Mouse (Mus musculus) hindbrain, embryonic 12.5 days (tissue): ENCODE results near the gene Rce1. TPM values are rescaled to one million over a fixed set of nuclear protein-coding genes. Genes with fewer than 3 reads are reported as not detected.

Experiments
- ATAC-seq: fragments of 200-750 bp; cut with Nextera tagmentation; 2 replicates; pipeline ENCODE4 v1.8.0; 2017; ENCODE audit warnings: moderate TSS enrichment; ENCODE audit not compliant: low FRiP score
- H3K27ac ChIP-seq: fragments of 300-500 bp; sonication (generic); 2 replicates; pipeline ENCODE4 v1.5.1; 2016; ENCODE audit warnings: mild to moderate bottlenecking
- H3K27me3 ChIP-seq: fragments of 300-500 bp; sonication (generic); 2 replicates; pipeline ENCODE4 v1.6.1; 2016; ENCODE audit warnings: mild to moderate bottlenecking
- H3K36me3 ChIP-seq: fragments of 300-500 bp; sonication (generic); 2 replicates; pipeline ENCODE4 v1.6.1; 2016; ENCODE audit warnings: mild to moderate bottlenecking
- H3K4me1 ChIP-seq: fragments of 300-500 bp; sonication (generic); 2 replicates; pipeline ENCODE4 v1.6.1; 2016
- H3K4me2 ChIP-seq: fragments of 300-500 bp; sonication (generic); replicated peaks from 2 replicates; pipeline ENCODE4 v1.6.1; 2016; ENCODE audit warnings: mild to moderate bottlenecking
- H3K4me3 ChIP-seq: fragments of 300-500 bp; sonication (generic); 2 replicates; pipeline ENCODE4 v1.5.1; 2016; ENCODE audit warnings: mild to moderate bottlenecking
- H3K9ac ChIP-seq: fragments of 300-500 bp; sonication (generic); 2 replicates; pipeline ENCODE4 v1.6.1; 2016; ENCODE audit warnings: mild to moderate bottlenecking, moderate library complexity
- H3K9me3 ChIP-seq: fragments of 300-500 bp; sonication (generic); replicated peaks from 2 replicates; pipeline ENCODE4 v1.6.1; 2016; ENCODE audit warnings: mild to moderate bottlenecking
- WGBS: fragments of 180-500 bp; shearing (Covaris S2); methylation state at CpG from one replicate; pipeline ENCODE4 v1.1.7; 2016; 5-methylcytosine and 5-hydroxymethylcytosine counted together
- microRNA-seq: library from miRNA; unstranded; fragments of <30 nt; microRNA quantifications from one replicate; pipeline ENCODE4, GENCODE M21; 2017
- polyA plus RNA-seq: library from polyadenylated mRNA; unstranded; fragments of >200 nt; fragmentation: Nextera tagmentation; extraction: Ambion mirVana; gene quantifications from 2 replicates; pipeline ENCODE4 v1.2.1, GENCODE M21; 2016

Gene Rce1
- polyA plus RNA-seq, 1 experiment from 2014 or later = 62.9 TPM

DNA sequence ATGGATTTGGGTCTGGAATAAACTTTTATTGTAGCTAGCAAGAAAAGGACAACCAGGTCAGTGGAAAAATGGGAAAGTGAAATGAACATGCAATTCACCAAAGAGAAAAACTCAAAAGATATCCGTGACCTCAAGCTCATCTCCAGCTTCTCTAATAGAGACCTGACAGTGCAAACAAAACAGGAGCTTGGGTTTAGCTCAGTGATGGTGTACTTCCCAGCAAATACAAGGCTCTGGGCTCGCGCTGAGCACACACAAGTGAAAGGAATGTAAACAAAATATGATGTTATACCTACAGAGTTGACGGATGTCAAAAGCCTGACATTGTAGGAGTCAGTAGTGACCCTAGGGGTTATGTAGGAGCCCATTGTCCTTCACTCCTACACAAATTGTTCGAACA lies 46.1 kb downstream of the Rce1 start:
- Histone ChIP-seq H3K27ac (no peak overlapping the region), H3K4me2 (no peak overlapping the region), H3K27me3 (no peaks in the 10 kb centered on the region), H3K4me3 (no peak overlapping the region), H3K9me3 (no peaks in the 10 kb centered on the region), H3K36me3 (no peaks in the 10 kb centered on the region), H3K4me1 (no peaks in the 10 kb centered on the region), H3K9ac (no peak overlapping the region)
- ATAC-seq = no peak
- 85% methylated on average over 5 of the region's 5 CpGs for WGBS

DNA sequence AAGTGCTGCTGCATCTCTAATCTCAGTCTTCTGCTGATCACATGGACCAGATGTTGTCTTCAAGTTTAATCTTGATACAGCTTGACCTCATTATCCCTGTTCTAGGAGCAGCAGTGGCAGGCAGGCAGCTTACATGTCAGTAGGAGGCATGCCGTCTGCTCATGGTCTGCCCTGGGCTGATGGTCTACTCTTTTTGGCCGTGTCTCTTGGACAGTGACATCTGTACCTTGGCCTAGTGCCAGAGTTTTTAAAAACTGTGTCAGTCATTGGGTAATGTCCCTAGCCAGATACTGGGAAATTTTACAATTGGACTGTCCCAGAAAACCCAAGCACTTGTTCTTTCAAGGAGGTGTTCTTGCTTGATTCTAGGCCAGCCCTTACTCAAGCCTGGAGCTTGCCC lies 46.6 kb downstream of the Rce1 start:
- Histone ChIP-seq H3K4me3 (no peak overlapping the region), H3K27me3 (no peaks in the 10 kb centered on the region), H3K27ac (no peak overlapping the region), H3K36me3 (no peaks in the 10 kb centered on the region), H3K4me2 (no peak overlapping the region), H3K9ac (no peak overlapping the region), H3K4me1 (no peaks in the 10 kb centered on the region), H3K9me3 (no peaks in the 10 kb centered on the region)
- WGBS = 86% methylated on average over 2 of the region's 2 CpGs
- no peak for ATAC-seq

DNA sequence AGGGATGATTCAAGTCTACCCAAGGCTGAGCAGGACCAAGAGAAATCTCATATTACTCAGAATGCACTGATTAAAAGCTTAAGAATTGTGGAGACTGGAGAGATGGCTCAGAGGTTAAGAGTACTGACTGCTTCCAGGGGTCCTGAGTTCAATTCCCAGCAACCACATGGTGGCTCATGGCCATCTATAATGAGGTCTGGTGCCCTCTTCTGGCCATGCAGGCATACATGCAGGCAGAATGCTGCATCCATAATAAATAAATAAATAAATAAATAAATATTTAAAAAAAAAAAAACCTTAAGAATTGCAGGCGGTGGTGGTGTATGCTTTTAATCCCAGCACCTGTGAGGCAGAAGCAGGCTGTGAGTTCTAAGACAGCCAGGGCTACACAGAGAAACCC lies 52.2 kb downstream of the Rce1 start:
- no peak overlapping the region for H3K27ac ChIP-seq
- ATAC-seq = no peak
- H3K9ac ChIP-seq = no peak overlapping the region
- H3K9me3 ChIP-seq = no peaks in the 10 kb centered on the region
- H3K4me3 ChIP-seq = no peak overlapping the region
- H3K4me2 ChIP-seq = no peak overlapping the region
- H3K27me3 ChIP-seq = no peaks in the 10 kb centered on the region
- no peaks in the 10 kb centered on the region for H3K4me1 ChIP-seq
- H3K36me3 ChIP-seq = no peaks in the 10 kb centered on the region
- WGBS = 95% methylated on average over 1 of the region's 1 CpGs

Small RNA genes lying within 50 kb of the gene (microRNA-seq; reads per million reads assigned to microRNA genes)
- 0.81 reads per million for gene Mir6986

Other genes with a start within 250 kb of the Rce1 start
- 59.7 TPM in 2 replicates for gene Kdm2a, start 227.4 kb downstream of the Rce1 start, polyA plus RNA-seq
- gene Rhod, start 186.2 kb downstream of the Rce1 start, polyA plus RNA-seq = 15.3 and 16.4 TPM in 2 replicates
- gene Syt12, start 148.2 kb downstream of the Rce1 start, polyA plus RNA-seq = 1.5 and 1.7 TPM in 2 replicates
- gene 2010003K11Rik, start 127.1 kb downstream of the Rce1 start, polyA plus RNA-seq = not detected in 2 replicates
- gene Pcx, start 115.2 kb downstream of the Rce1 start, polyA plus RNA-seq = 24.8 and 25.2 TPM in 2 replicates
- gene Lrfn4, start 10.0 kb downstream of the Rce1 start, polyA plus RNA-seq = 16.3 and 17.6 TPM in 2 replicates
- 3.6 and 6.3 TPM in 2 replicates for gene Gm960, start 73.0 kb upstream of the Rce1 start, polyA plus RNA-seq
- 42.8 and 43.7 TPM in 2 replicates for gene Sptbn2, start 85.5 kb upstream of the Rce1 start, polyA plus RNA-seq
- gene Rbm4b, start 130.9 kb upstream of the Rce1 start, polyA plus RNA-seq = 155 TPM in 2 replicates
- 88.8 and 94.8 TPM in 2 replicates for gene Rbm4, start 168.3 kb upstream of the Rce1 start, polyA plus RNA-seq
- gene Gm21992, start 186.0 kb upstream of the Rce1 start, polyA plus RNA-seq = 41.5 and 42.9 TPM in 2 replicates
- 96.0 and 97.9 TPM in 2 replicates for gene Rbm14, start 186.0 kb upstream of the Rce1 start, polyA plus RNA-seq
- 42.7 and 46.4 TPM in 2 replicates for gene Ccs, start 213.7 kb upstream of the Rce1 start, polyA plus RNA-seq
- gene Ccdc87, start 213.7 kb upstream of the Rce1 start, polyA plus RNA-seq = 0.35 and 0.40 TPM in 2 replicates
- gene Ctsf, start 229.5 kb upstream of the Rce1 start, polyA plus RNA-seq = 56.3 and 57.4 TPM in 2 replicates